Mouse (Mus musculus) embryonic facial prominence, embryonic 10.5 days (tissue): ENCODE measurements around the gene Gm15097. TPM values are rescaled to one million over a fixed set of nuclear protein-coding genes. Genes with fewer than 3 reads are reported as not detected.
"Not testable (repeated sequence)": the region's sequence is repeated elsewhere in the genome, so short reads cannot be mapped to it uniquely, and the experiment has no call there.

Experiments
- DNase-seq: peaks from one replicate; pipeline ENCODE4 v3.0.0-alpha.2; 2017; ENCODE audit warnings: low spot score
- H3K27ac ChIP-seq: fragments of 300-500 bp; sonication (generic); replicated peaks from 2 replicates; pipeline ENCODE4 v1.5.1; 2016; ENCODE audit warnings: mild to moderate bottlenecking
- H3K27me3 ChIP-seq: fragments of 300-500 bp; sonication (generic); replicated peaks from 2 replicates; pipeline ENCODE4 v1.6.1; 2016; ENCODE audit warnings: low read depth, mild to moderate bottlenecking; ENCODE audit not compliant: poor library complexity, severe bottlenecking
- H3K36me3 ChIP-seq: fragments of 300-500 bp; sonication (generic); replicated peaks from 2 replicates; pipeline ENCODE4 v1.6.1; 2016; ENCODE audit warnings: mild to moderate bottlenecking, moderate library complexity
- H3K4me1 ChIP-seq: fragments of 300-500 bp; sonication (generic); 2 replicates; pipeline ENCODE4 v1.6.1; 2016
- H3K4me3 ChIP-seq: fragments of 300-500 bp; sonication (generic); 2 replicates; pipeline ENCODE4 v1.5.1; 2016; ENCODE audit warnings: mild to moderate bottlenecking, moderate library complexity
- H3K9me3 ChIP-seq: fragments of 300-500 bp; sonication (generic); 2 replicates; pipeline ENCODE4 v1.6.1; 2016; ENCODE audit warnings: mild to moderate bottlenecking
- WGBS: fragments of 180-500 bp; shearing (Covaris S2); methylation state at CpG from one replicate; pipeline ENCODE4 v1.1.7; 2016; 5-methylcytosine and 5-hydroxymethylcytosine counted together
- polyA plus RNA-seq: library from polyadenylated mRNA; unstranded; fragments of >200 nt; fragmentation: Nextera tagmentation; extraction: Ambion mirVana; gene quantifications from 2 replicates; pipeline ENCODE4 v1.2.1, GENCODE M21; 2016

The Gm15097 gene
- polyA plus RNA-seq, result not detected in 2 replicates

DNA sequence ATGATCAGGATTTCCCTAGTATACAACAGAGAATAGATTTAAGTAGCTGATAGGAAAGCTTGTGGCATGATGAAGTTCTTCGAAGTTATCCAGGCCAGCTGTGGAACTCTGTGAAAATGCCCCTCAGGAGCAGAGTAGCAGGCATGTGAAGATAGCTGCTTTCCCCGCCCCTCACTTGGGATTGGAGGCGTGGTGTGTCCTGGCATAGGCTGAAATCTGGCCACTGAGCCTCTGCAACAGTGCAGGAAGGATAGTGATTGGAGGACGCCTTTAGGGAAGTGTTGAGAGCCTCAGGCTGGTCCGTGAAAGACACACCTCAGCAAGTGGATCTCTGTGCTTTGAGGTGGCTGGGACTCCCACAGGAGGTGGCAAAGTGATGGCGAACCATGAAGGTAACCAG lies at the start of gene Gm15097:
TSS of gene Gm15097 (plus strand) at position 301 of the 400 bp plus-strand sequence.
- not testable (repeated sequence) for DNase-seq, H3K4me1 ChIP-seq, H3K27me3 ChIP-seq, H3K36me3 ChIP-seq, H3K4me3 ChIP-seq, H3K27ac ChIP-seq, H3K9me3 ChIP-seq
- WGBS, result no CpG with 5 or more reads among the region's 6 CpGs

DNA sequence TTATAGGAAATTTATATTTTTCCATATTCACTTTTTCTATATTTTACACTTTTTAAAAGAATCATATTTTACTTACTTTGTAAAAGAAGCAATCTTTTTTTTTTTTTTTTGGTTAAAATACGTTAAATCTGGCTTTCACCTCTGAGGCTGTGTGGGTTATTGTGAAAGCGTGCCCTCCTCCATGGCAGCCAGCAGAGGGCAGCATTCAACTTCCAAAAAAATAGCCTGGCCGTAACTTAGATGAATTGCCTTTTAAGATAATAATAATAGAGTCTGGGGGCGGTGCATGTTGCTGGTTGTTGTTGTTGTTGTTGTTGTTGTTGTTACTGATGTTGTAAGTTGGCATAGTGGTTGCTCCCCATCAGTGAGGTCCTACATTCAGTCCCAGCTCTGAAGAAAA lies 21.4 kb upstream of the Gm15097 start:
- 60% methylated on average over 4 of the region's 4 CpGs for WGBS
- DNase-seq, result peak; percentile 5
- H3K9me3 ChIP-seq, H3K36me3 ChIP-seq, H3K4me1 ChIP-seq, H3K4me3 ChIP-seq, H3K27me3 ChIP-seq, H3K27ac ChIP-seq: not testable (repeated sequence)

DNA sequence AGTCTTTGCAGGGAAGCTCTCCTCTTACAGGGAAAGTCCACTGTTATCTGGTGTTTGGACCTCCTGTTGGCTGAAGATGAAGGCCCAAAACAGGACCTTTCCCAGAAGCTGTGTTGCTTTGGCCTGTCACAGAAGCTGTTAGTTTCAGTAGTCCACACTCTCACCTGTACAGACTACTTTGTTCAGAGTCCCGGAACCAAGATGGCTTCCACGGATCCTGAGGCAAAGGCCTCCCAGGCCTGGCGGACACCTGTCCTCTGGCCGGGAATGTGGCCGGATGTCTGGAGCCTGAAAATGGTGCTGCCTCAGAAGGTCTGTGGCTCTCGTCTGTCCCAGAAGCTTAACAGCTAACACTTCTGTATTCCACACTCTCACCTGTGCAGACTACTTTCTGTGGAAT lies 26.9 kb downstream of the Gm15097 start:
- 95% methylated on average over 6 of the region's 6 CpGs for WGBS

More for the DNA sequence above, 26.9 kb downstream of the Gm15097 start:
- H3K4me1 ChIP-seq, DNase-seq, H3K27ac ChIP-seq, H3K4me3 ChIP-seq, H3K27me3 ChIP-seq, H3K9me3 ChIP-seq, H3K36me3 ChIP-seq: not testable (repeated sequence)

Other genes with a start within 250 kb of the Gm15097 start
- not detected in 2 replicates for gene Gm10439, start 189.9 kb upstream of the Gm15097 start, polyA plus RNA-seq
- not detected in 2 replicates for gene Gm15091, start 157.2 kb downstream of the Gm15097 start, polyA plus RNA-seq